ENCODE assay signal across 8 mouse cellular contexts in genomic region chr8:125558109-125559065, GRCm38 (mm10). TPM values are rescaled to one million over a fixed set of nuclear protein-coding genes. Genes with fewer than 3 reads are reported as not detected.
DNase-seq lines count a peak whose midpoint lies in the region; ATAC-seq and TF ChIP-seq lines count a peak whose summit lies in the region.

No protein-coding gene starts in this region.

- H3K9me3 ChIP-seq in hindbrain, postnatal 0 days (ENCODE audit: low read length) = no peaks in the 10 kb centered on the region

- H3K27me3 ChIP-seq in hindbrain, postnatal 0 days (ENCODE audit: insufficient read depth, low read length) = no peaks in the 10 kb centered on the region

- peak; percentile 82 for DNase-seq in Muller cell, postnatal 12 days (ENCODE audit: inconsistent ontology term)
- DNase-seq in cerebellum, adult 9-11 months = peak; percentile 54
- peak; percentile 80 for DNase-seq in gastrocnemius, adult 2 months
- peak; percentile 89 for DNase-seq in hindbrain, postnatal 0 days (ENCODE audit: low spot score)
- DNase-seq in left cerebral cortex, adult 18-20 months (ENCODE audit: low spot score in 2 of 2) = peak; percentile 74 to 85
- peak; percentile 89 for DNase-seq in lung, postnatal 25 days (ENCODE audit: low spot score)
- DNase-seq in retina, embryonic 14.5 days (ENCODE audit: low spot score) = peak; percentile 77
- peak; percentile 66 for DNase-seq in thymus, postnatal 25 days

- peak overlapping the region; percentile 37; the same call in 1 of the 2 replicates for H3K9ac ChIP-seq in hindbrain, postnatal 0 days (replicated peaks; ENCODE audit: low read length)

- ATAC-seq in hindbrain, postnatal 0 days = peak; percentile 54

- peak overlapping the region; percentile 68 for H3K27ac ChIP-seq in gastrocnemius, adult 2 months
- peak overlapping the region; percentile 51 for H3K27ac ChIP-seq in hindbrain, postnatal 0 days

- no peak for TF ChIP-seq CTCF in gastrocnemius, adult 2 months (IDR thresholded peaks at IDR 0.05)
- TF ChIP-seq CTCF in hindbrain, postnatal 0 days (IDR thresholded peaks at IDR 0.05; ENCODE audit: low read depth) = no peak

- 19% methylated on average over 23 of the region's 23 CpGs for WGBS in hindbrain, postnatal 0 days

- intact Hi-C loops in gastrocnemius, adult 2 months (cut with DNase I) = no loop called here

- peak overlapping the region; percentile 49 for H3K4me2 ChIP-seq in hindbrain, postnatal 0 days (ENCODE audit: low read depth, low read length)

- H3K4me3 ChIP-seq in gastrocnemius, adult 2 months = peak overlapping the region; percentile 55
- peak overlapping the region; percentile 12; the same call in 1 of the 2 replicates for H3K4me3 ChIP-seq in hindbrain, postnatal 0 days (ENCODE audit: low read length)

- H3K36me3 ChIP-seq in hindbrain, postnatal 0 days (ENCODE audit: insufficient read depth, low read length) = no peaks in the 10 kb centered on the region

- peaks cover 37% of the 10 kb centered on the region for H3K4me1 ChIP-seq in hindbrain, postnatal 0 days (ENCODE audit: insufficient read depth, low read length)

RNA-seq across cellular contexts. Expression of gene Sipa1l2, which starts 11.2 kb away (rescaled TPM):
- 10 to 100 TPM in 1 of 2 experiments, 1 to 10 TPM in 1; 4.5 to 10.8 TPM for total RNA-seq in gastrocnemius, adult 2 months (2021)
- 62.2 and 62.8 TPM in 2 replicates for total RNA-seq in hindbrain, postnatal 0 days (2014; rRNA removed)
- polyA plus RNA-seq in hindbrain, postnatal 0 days (2015; fragmentation: Nextera tagmentation; extraction: Ambion mirVana) = 11.5 and 12.2 TPM in 2 replicates
- total RNA-seq in left cerebral cortex, adult 18-20 months (2021) = 10 to 100 TPM; 42.4 to 43.1 TPM

Comparison
In these comparisons a context has a peak if more than half of its experiments do, and no peak if none do; other contexts are left out.
1. Peak in every context shown above with its lines: DNase-seq, ATAC-seq, H3K4me3 ChIP-seq and H3K27ac ChIP-seq.